Mouse (Mus musculus): ENCODE measurements around the gene Gna15.

The Gna15 gene

GRCm38 (mm10) chr10:81553807-81554755 lies 30.1 kb upstream of the Gna15 start:
- DNase-seq = peak; percentile 48 to 58

GRCm38 (mm10) chr10:81553232-81553631 lies 29.2 kb upstream of the Gna15 start:
- peak; percentile 81 to 82 for DNase-seq

GRCm38 (mm10) chr10:81551597-81552102 lies 27.6 kb upstream of the Gna15 start:
- peak; percentile 92 to 94 for DNase-seq

GRCm38 (mm10) chr10:81550257-81550656 lies 26.2 kb upstream of the Gna15 start:
- DNase-seq = peak; percentile 87

- no peak for DNase-seq
These were observed 24.9 kb upstream of the Gna15 start for GRCm38 (mm10) chr10:81548944-81549343.

GRCm38 (mm10) chr10:81546788-81547571 lies 23.0 kb upstream of the Gna15 start:
- DNase-seq = no peak

- DNase-seq = no peak
These were observed 22.3 kb upstream of the Gna15 start for GRCm38 (mm10) chr10:81546332-81546731.

GRCm38 (mm10) chr10:81545161-81545747 lies 21.2 kb upstream of the Gna15 start, which contains the start of gene Gna11:
TSS of gene Gna11 (minus strand) at chr10:81545190.
- DNase-seq = peak; percentile 99

- DNase-seq = no peak
These were observed 20.5 kb upstream of the Gna15 start for GRCm38 (mm10) chr10:81544296-81545160.

GRCm38 (mm10) chr10:81543633-81544032 lies 19.6 kb upstream of the Gna15 start:
- no peak for DNase-seq

- DNase-seq = no peak
These were observed 18.9 kb upstream of the Gna15 start for GRCm38 (mm10) chr10:81542727-81543460.

- no peak for DNase-seq
These were observed 17.8 kb upstream of the Gna15 start for GRCm38 (mm10) chr10:81541803-81542202.

GRCm38 (mm10) chr10:81541363-81541762 lies 17.3 kb upstream of the Gna15 start:
- no peak for DNase-seq

- DNase-seq = no peak
These were observed 14.5 kb upstream of the Gna15 start for GRCm38 (mm10) chr10:81538321-81539048.

- no peak for DNase-seq
These were observed 13.4 kb upstream of the Gna15 start for GRCm38 (mm10) chr10:81537429-81537828.

- peak; percentile 46 to 48 for DNase-seq
These were observed 12.7 kb upstream of the Gna15 start for GRCm38 (mm10) chr10:81536734-81537133.

- DNase-seq = no peak
These were observed 10.8 kb upstream of the Gna15 start for GRCm38 (mm10) chr10:81534826-81535225.

GRCm38 (mm10) chr10:81526779-81527178 lies 2.8 kb upstream of the Gna15 start:
- DNase-seq = peak; percentile 92 to 93

- no peak for DNase-seq
These were observed 1.1 kb upstream of the Gna15 start for GRCm38 (mm10) chr10:81525017-81525694.

- peak in 1 of 2 experiments; percentile 25 for DNase-seq
These were observed 455 bp downstream of the Gna15 start for GRCm38 (mm10) chr10:81523570-81523969.
